Mouse (Mus musculus) liver, postnatal 0 days (tissue): Measurements from ENCODE around the gene Cd93. TPM values are rescaled to one million over a fixed set of nuclear protein-coding genes. Genes with fewer than 3 reads are reported as not detected.
A peak's percentile ranks its signal among the peaks of the same experiment; 100 is the strongest.

ENCODE experiments used
- ATAC-seq: fragments of 200-750 bp; cut with Nextera tagmentation; 2 replicates; pipeline ENCODE4 v1.8.0; 2017; ENCODE audit warnings: mild to moderate bottlenecking, moderate library complexity
- DNase-seq: peaks from one replicate; pipeline ENCODE4 v3.0.0-alpha.2; 2016
- H3K27ac ChIP-seq: fragments of 300-500 bp; sonication (generic); 2 replicates; pipeline ENCODE4 v1.5.1; 2014; ENCODE audit warnings: antibody characterized with exemption, moderate library complexity, mild to moderate bottlenecking, low read depth
- H3K27me3 ChIP-seq: fragments of 300-500 bp; sonication (generic); 2 replicates; pipeline ENCODE4 v1.6.1; 2014; ENCODE audit warnings: low read length, control low read depth, mixed read lengths; ENCODE audit not compliant: insufficient read depth
- H3K36me3 ChIP-seq: fragments of 300-500 bp; sonication (generic); replicated peaks from 2 replicates; pipeline ENCODE4 v1.6.1; 2014; ENCODE audit warnings: mild to moderate bottlenecking, control low read depth, low read length, moderate library complexity, mixed read lengths; ENCODE audit not compliant: insufficient read depth
- H3K4me1 ChIP-seq: fragments of 300-500 bp; sonication (generic); 2 replicates; pipeline ENCODE4 v1.6.1; 2014; ENCODE audit warnings: antibody characterized with exemption, mild to moderate bottlenecking, control low read depth; ENCODE audit not compliant: insufficient read depth
- H3K4me2 ChIP-seq: fragments of 300-500 bp; sonication (generic); 2 replicates; pipeline ENCODE4 v1.6.1; 2014; ENCODE audit warnings: low read depth, mild to moderate bottlenecking, low read length, moderate library complexity, mixed read lengths
- H3K4me3 ChIP-seq: fragments of 300-500 bp; sonication (generic); 2 replicates; pipeline ENCODE4 v1.5.1; 2014; ENCODE audit warnings: low read depth, low read length
- H3K9ac ChIP-seq: fragments of 300-500 bp; sonication (generic); replicated peaks from 2 replicates; pipeline ENCODE4 v1.6.1; 2014; ENCODE audit warnings: mild to moderate bottlenecking, moderate library complexity
- H3K9me3 ChIP-seq: fragments of 300-500 bp; sonication (generic); 2 replicates; pipeline ENCODE4 v1.6.1; 2016; ENCODE audit warnings: mild to moderate bottlenecking, control low read depth, low read length, mixed read lengths
- CTCF ChIP-seq: sonication (generic); IDR thresholded peaks from 2 replicates; pipeline ENCODE4 v1.5.1; 2016; ENCODE audit warnings: antibody characterized with exemption, low read depth
- EP300 ChIP-seq: IDR thresholded peaks from 2 replicates; pipeline ENCODE4 v1.6.1; 2016; ENCODE audit warnings: antibody characterized with exemption, low read depth, mild to moderate bottlenecking
- WGBS: fragments of 180-500 bp; shearing (Covaris S2); extraction: QIAGEN DNeasy Blood & Tissue Kit; methylation state at CpG from one replicate; pipeline ENCODE4 v1.1.7; 2014; ENCODE audit not compliant: insufficient replicate concordance; 5-methylcytosine and 5-hydroxymethylcytosine counted together
- polyA plus RNA-seq: library from polyadenylated mRNA; unstranded; fragments of >200 nt; fragmentation: Nextera tagmentation; extraction: Ambion mirVana; gene quantifications from 2 replicates; pipeline ENCODE4 v1.2.1, GENCODE M21; 2015

The Cd93 gene
- polyA plus RNA-seq, 1 experiment from 2014 or later, result 3.3 TPM

- 30% methylated on average over 3 of the region's 3 CpGs for WGBS
- TF ChIP-seq EP300 (peak; percentile 37; the same call in 1 of the 2 replicates), CTCF (no peak)
- H3K27me3 ChIP-seq, result no peaks in the 10 kb centered on the region
- no peak overlapping the region for H3K9ac ChIP-seq
- no peaks in the 10 kb centered on the region for H3K36me3 ChIP-seq
- peak; percentile 74 for ATAC-seq
- no peak overlapping the region for H3K27ac ChIP-seq
- H3K4me1 ChIP-seq, result no peaks in the 10 kb centered on the region; the same call in 1 of the 2 replicates
- no peaks in the 10 kb centered on the region for H3K9me3 ChIP-seq
- no peak overlapping the region for H3K4me3 ChIP-seq
- no peak overlapping the region for H3K4me2 ChIP-seq
- no peak for DNase-seq
These were observed 34.9 kb upstream of the Cd93 start for GRCm38 (mm10) chr2:148478141-148478701.

- no peak overlapping the region for H3K27ac ChIP-seq
- no peak overlapping the region for H3K4me3 ChIP-seq
- 65% methylated on average over 2 of the region's 2 CpGs for WGBS
- ATAC-seq, result no peak
- H3K9ac ChIP-seq, result no peak overlapping the region
- H3K9me3 ChIP-seq, result no peaks in the 10 kb centered on the region
- no peaks in the 10 kb centered on the region for H3K27me3 ChIP-seq
- H3K4me2 ChIP-seq, result no peak overlapping the region
- TF ChIP-seq CTCF (no peak), EP300 (no peak)
- no peaks in the 10 kb centered on the region; the same call in 1 of the 2 replicates for H3K4me1 ChIP-seq
- no peaks in the 10 kb centered on the region for H3K36me3 ChIP-seq
- no peak for DNase-seq
These were observed 34.0 kb upstream of the Cd93 start for GRCm38 (mm10) chr2:148477346-148477745.

GRCm38 (mm10) chr2:148476576-148476975, 33.2 kb upstream of the Cd93 start:
- Histone ChIP-seq H3K4me2 (no peak overlapping the region), H3K27me3 (no peaks in the 10 kb centered on the region), H3K9ac (no peak overlapping the region), H3K36me3 (no peaks in the 10 kb centered on the region), H3K4me1 (no peaks in the 10 kb centered on the region; the same call in 1 of the 2 replicates), H3K27ac (no peak overlapping the region), H3K9me3 (no peaks in the 10 kb centered on the region), H3K4me3 (no peak overlapping the region)
- TF ChIP-seq EP300 (no peak), CTCF (no peak)
- DNase-seq (no peak), ATAC-seq (no peak)
- 50% methylated on average over 4 of the region's 4 CpGs for WGBS

DNA sequence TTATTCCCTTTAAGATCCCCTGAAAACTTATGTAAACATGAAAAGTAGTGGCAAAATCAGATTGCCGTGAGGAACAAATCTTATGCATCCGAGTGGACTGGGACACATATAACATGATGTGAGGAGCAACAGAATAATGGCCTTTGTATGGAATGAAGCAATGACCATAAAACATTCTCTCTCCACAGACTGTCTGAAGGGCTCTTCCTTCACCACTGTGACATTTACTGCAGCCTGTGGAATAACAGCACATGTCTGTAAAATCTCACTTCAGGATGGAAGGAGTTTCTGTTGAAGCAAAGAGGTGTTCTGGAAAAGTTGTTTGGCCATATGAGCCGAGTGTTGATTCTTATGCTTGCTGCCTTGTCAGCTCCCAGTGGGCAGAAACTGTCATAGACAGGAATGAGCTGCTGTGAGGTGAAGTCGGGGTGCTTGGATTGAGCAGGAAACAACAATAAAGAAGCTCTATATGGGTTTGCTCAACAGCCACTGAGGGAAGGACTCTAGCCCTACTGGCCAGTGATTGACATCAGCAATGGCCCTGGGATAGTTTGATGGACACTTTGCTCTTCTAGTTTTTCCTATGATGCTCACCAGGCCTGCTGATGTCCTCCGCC, 32.6 kb upstream of the Cd93 start:
- H3K4me2 ChIP-seq, result no peak overlapping the region
- ATAC-seq (no peak), DNase-seq (no peak)
- no peak overlapping the region for H3K4me3 ChIP-seq
- 71% methylated on average over 5 of the region's 5 CpGs for WGBS
- H3K4me1 ChIP-seq, result no peaks in the 10 kb centered on the region; the same call in 1 of the 2 replicates
- no peaks in the 10 kb centered on the region for H3K9me3 ChIP-seq
- no peak overlapping the region for H3K27ac ChIP-seq
- H3K9ac ChIP-seq, result no peak overlapping the region
- H3K36me3 ChIP-seq, result no peaks in the 10 kb centered on the region
- no peaks in the 10 kb centered on the region for H3K27me3 ChIP-seq
- TF ChIP-seq CTCF (no peak), EP300 (no peak)

DNA sequence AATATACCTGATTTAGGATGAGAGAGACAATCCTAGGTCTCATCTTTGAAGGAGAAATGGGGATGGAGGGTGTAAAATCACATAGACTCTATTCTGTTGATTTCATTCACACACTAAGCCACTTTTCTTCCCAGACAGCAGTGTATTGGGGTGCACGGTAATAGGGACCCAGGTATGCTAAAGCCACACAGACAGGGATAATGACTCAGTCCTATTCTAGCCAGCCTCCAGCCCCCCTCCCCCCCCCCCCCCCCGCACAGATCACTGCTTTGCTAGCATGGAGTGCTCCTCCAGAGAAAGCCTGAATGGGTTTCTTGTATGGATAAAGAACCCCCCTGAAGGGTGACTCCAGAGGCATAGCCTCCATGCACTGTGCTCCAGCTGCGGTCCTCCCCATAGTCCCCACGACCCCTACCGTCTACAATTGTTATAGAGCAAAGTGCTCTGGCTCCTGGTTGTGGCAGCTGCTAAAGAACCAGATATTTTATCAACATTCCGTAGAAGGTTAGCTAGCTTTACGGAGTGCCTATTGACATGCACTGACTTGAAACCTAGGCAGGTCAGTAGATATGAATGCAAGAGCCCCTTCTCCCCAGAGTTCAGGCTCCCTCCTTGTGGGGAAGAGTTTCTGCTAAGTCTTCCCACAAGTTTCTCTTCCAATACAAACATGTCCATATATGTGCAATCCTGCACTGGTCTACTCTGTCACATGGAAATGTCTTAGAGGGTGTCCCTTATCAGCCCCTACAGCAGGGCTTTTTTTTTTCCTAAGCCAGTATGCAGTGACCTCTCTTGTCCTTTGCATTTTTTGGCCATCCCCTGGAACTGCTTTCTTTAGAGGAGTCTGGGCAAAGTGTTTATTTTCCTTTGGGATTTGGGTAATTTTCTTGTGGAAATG, 26.2 kb upstream of the Cd93 start:
- Histone ChIP-seq H3K4me3 (no peak overlapping the region), H3K4me1 (no peaks in the 10 kb centered on the region), H3K27ac (no peak overlapping the region), H3K9me3 (no peaks in the 10 kb centered on the region), H3K4me2 (no peak overlapping the region), H3K27me3 (no peaks in the 10 kb centered on the region), H3K9ac (no peak overlapping the region), H3K36me3 (no peaks in the 10 kb centered on the region)
- 54% methylated on average over 6 of the region's 7 CpGs for WGBS
- no peak for ATAC-seq
- no peak for DNase-seq
- no peak for TF ChIP-seq CTCF
- no peak for TF ChIP-seq EP300

- Histone ChIP-seq H3K9me3 (no peaks in the 10 kb centered on the region), H3K9ac (no peak overlapping the region), H3K4me3 (no peak overlapping the region), H3K4me1 (no peaks in the 10 kb centered on the region), H3K4me2 (no peak overlapping the region), H3K27ac (no peak overlapping the region), H3K27me3 (no peaks in the 10 kb centered on the region), H3K36me3 (no peaks in the 10 kb centered on the region)
- ATAC-seq (no peak), DNase-seq (no peak)
- TF ChIP-seq EP300 (peak; percentile 14; the same call in 1 of the 2 replicates), CTCF (no peak)
- 50% methylated on average over 3 of the region's 3 CpGs for WGBS
These were observed 24.6 kb upstream of the Cd93 start for GRCm38 (mm10) chr2:148467921-148468440.
